Mouse (Mus musculus): ENCODE results near the gene Zfp933.
"Not testable (repeated sequence)": the region's sequence is repeated elsewhere in the genome, so short reads cannot be mapped to it uniquely, and the experiment has no call there.

The Zfp933 gene

DNA sequence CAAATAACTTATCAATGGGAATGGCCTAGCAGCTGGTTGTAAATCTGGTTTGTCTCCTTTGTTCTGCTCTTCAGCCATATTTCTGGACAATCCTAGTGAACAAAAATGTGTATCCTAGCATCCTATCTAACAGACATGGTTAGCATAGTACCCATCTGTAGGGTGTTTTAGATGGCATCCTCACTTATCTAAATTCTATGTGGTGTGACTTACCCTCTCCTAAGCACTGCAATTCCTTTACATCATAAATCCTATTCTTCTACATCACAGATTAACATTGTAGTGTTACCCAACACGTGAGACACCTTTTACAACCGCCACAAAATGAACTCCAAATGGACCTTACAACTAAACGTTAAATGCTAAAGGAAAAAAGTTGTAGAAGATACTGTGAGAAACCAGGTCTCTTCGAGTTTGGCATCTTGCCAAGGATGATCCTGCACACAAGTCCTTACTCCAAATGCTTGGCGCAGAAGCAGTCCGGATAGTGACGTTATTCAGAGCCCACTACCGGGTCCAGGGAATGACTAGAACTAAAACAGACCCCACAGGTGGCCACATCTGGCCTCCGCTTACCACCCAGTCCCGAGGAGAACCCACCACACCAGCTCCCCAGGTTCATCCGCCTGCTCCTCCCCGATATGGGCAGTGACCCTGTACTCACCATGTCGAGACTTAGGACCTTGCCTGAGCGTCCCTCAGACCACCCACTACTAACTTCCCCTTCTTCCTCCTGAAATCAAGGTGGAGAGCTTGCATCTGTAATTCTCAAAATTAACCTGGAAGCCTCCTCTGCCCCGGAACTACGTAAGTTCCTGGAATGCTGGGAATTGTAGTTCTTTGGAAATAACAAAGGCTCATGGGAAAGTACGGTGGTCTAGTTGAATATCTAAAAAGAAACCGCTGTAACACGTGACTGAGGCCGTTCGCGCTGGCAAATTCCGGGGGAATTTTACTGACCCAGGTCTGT, at the start of gene Zfp933:
TSS of gene Zfp933 (minus strand) at position 753 of the 970 bp plus-strand sequence.
- DNase-seq: peak; percentile 85

DNA sequence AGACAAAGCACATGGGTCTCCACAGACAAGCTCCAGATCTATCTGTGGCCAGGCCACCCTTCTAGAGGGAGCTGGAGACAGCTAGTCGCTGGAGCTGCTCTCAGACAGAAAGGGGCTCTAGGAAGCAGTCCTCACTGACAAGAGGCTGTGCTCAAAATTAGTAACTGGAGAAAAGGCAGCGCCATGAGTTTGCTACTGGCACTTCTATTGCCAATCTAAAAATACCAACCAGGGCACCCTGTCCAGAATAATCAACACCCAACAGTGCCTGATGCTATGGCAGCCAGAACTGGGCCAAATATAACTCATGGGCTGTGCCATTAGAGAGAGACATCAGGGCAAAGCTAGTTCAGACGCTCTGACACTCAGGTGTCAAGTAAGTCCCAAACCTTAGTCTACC, 49.2 kb upstream of the Zfp933 start:
- peak; percentile 50 for DNase-seq

DNA sequence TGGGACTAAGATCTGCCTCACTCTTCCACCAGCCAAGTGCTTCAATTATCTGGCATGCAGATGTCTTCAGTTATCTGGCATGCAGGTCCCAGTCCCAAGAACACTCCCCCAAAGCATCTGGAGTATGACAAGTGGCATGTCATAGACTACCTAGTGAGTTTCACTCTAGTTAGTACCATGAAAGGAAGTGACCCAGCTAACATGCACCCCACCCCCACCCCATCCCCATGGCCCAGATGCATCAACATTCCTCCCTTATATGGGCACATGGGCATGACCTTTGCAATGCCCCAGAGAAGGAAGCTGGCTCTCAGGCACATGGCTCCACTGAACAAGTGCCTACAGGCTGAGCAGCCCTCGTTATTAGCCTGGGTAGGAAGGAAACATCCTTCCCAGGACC, 48.2 kb upstream of the Zfp933 start:
- no peak for DNase-seq

DNA sequence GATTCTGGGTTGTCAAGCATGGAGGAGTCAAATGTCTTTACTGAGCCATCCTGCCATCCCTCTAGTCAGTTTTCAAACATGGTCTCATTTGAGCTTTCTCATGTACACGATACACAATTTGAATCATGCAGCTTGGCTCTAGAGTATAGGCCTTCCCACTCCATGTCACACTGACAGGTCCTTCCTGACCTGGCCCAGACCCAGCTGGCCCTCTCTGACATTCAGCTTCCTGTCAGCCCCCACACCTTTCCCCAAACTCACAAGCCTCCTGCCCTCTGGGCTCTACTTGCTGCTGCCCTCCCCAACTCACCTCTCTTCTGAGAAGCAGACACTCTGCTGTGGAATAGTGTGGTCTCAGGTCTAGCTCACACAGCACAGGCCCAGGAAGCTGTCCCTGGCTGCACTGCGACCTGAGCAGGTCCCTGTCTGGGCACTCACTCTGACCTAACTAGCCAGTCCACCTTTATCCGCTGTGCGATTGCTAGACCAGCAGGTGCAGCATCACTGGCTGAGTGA, 47.7 kb upstream of the Zfp933 start:
- DNase-seq: no peak

DNA sequence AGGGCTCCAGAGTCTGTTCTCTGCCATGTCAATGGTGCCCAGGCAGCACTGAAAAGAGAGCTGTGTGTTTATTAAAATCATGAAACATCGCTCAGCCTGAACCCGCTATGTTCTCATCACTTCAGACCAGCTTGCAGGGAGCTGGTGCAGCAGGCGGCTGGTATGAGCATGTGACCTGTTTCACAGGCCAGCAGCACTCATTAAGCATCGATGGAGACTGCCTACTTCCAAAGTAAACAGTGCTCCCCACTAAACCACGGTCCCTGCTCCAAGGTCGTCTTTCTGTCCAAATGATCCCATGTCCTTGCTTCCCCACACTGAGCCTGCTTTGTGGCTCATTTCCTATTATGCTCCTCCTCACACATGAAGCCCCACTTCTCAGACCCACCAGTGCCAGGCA, 42.2 kb upstream of the Zfp933 start:
- DNase-seq: no peak

DNA sequence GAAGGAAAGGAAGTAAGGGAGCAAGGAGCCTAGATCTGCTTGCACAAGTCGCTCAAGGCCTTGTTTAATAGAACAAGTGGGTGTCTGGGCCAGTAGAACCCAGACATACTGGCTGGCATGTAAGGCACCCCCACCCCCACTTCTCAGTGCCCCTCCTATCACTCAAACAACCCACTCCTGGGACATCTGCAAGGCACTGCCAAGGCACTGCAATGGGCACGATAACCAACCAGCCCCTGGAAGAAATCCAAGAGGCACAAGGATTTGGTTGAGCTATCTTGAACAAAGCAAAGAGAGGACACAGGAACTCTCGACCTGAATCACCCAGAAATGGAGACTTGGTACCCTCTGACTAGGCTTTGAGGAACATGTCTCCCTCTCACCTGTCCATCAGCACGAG, 40.1 kb upstream of the Zfp933 start:
- no peak for DNase-seq

DNA sequence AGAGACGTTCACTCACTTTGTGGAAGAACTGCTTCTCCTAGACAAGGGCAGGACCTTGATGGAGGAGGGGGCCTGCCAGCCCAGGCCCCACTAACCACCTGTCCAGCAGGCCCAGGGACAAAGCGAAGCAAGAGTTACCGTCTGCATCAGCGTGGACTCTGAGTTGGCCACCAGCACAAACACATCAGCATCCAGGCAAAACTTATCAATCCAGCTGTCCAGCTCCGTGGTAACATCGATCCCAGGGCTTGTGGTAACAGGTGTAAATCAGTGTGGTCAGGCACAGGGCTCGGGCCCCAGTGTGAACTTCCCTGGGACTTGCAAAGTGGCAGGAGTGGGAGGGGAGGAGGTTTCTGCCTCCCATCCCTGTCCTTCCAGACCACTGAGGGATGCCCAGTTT, 39.1 kb upstream of the Zfp933 start:
- DNase-seq: no peak

DNA sequence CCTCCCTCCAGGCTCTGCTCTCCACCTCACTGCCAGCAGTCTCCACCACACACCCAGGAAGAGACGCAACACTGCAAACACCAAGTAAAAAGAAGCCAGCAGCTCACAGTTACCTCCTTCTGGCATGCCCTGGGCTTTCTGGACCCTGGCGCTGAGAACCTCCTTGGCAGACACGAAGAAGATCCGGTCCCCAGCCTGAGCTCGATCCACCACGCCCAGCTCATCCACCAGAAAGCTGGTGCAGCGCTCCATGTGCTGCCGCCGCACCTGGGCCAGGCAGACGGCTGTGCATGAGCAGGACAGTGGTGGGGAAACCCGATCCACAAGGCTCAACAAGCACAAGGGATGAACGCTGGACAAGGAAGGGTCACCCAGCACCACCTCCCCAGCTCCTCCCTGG, 38.0 kb upstream of the Zfp933 start:
- DNase-seq: no peak

DNA sequence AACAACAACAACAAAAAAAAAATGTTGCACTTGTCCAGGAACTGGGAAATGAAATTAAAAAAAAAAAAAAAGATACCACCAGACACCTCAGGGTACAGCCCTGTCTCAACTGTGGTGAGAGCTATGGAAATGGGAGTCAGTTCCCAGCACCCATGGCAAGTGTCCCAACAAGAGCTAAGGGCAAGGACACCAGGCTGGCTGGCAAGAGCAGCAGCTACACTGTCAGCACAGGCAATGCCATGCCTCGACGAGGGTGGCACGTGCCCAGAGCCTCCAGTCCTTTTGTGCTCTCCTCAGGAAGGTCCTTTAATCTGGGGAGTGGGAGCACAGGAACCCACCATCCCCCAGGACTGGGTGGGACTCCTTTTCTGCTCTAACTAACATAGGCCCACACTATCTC, 36.0 kb upstream of the Zfp933 start:
- DNase-seq: no peak

DNA sequence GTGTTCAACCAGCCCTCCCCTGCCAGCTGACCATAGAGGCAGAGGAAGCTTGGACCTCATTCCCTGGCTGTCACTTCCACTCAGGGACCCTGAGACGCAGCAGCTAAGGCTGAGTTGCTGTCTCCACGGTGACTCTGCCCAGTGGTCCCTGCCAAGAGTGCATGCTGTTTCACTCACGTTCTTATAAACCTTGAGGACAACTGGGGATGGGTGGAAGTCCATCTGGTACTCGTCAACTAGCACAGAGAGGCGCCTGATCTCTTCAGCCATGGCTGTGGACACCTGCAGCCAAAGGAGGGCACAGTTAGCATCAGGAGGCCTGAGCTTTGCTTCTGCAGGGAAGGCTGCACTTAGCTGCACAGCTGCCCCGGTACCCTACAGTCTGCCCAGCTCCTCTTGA, 34.9 kb upstream of the Zfp933 start:
- no peak for DNase-seq

DNA sequence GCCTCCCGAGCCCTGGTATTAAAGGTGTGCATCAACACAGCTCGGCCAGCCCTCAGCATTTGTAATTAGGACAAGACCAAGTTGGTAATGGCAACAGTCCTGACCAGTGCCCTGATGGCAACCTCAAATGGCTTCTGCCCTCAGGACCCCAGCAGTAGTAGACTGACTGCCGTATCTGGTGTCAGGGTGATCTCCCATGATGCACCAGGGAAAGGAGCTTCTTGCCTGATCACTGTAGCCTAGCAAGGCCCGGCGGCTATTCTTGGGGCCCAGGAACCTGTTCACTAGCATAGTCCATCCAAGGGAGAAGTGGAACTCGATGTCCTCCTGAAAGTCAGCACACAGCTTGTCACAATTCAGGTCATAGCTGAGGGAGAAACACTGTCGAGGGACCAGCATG, 33.6 kb upstream of the Zfp933 start:
- DNase-seq: no peak

DNA sequence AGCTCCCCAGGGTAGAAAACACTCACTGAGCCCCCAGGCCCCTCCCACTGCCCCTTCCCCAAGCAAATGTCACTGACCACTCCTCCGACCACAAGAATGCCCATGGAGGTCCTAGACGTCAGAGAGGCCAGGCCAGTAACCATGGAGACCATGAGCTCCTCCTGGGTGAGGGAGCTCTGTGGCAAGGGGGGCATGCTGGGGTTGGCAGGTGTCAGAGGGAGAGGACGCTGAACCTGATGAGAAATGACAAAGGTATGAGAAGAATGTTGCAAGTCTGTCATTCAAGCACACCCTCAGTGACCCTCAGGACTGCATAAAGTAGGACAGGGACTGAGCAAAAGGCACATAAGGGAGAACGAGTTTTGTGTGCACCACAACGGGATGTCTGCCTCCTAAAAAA, 31.7 kb upstream of the Zfp933 start:
- no peak for DNase-seq

DNA sequence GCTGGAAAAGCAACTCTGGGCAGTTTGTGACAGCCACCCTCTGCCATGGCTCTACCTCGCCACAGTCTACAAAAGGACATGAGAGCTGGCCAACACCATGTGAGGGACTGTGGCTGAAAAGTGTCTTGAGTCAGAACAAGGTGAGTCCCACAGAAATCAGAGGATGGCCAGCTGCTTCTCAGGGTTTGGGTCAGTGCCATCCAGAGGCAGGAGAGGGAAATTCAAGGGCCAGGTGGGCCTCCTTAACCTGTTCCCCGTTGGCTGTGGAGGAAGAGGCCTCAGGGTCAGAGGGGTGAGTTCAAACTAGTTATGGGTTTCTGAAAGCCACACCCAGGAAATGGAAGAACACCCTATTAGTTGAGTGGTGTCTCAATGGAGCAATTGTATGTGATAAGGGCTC, 31.3 kb upstream of the Zfp933 start:
- no peak for DNase-seq

DNA sequence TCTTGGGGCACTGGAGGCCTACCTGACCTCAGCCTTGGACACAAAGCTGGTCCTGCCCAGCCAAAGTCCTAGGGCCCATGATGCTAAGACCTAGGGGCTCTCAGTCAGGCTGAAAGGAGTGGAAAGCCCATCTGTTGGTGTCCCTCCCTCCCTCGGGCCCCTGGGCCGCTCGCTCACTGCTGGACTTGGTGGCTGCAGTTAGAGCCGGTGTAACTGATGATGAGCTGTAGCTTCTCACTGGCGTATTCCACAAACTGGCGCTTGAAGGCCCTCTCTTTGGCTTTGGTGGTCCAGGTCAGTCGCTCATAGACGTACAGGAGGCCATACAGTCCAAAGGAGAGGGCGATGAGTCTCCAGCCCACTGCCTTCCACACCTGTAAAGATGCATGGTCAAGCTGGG, 30.4 kb upstream of the Zfp933 start:
- no peak for DNase-seq

DNA sequence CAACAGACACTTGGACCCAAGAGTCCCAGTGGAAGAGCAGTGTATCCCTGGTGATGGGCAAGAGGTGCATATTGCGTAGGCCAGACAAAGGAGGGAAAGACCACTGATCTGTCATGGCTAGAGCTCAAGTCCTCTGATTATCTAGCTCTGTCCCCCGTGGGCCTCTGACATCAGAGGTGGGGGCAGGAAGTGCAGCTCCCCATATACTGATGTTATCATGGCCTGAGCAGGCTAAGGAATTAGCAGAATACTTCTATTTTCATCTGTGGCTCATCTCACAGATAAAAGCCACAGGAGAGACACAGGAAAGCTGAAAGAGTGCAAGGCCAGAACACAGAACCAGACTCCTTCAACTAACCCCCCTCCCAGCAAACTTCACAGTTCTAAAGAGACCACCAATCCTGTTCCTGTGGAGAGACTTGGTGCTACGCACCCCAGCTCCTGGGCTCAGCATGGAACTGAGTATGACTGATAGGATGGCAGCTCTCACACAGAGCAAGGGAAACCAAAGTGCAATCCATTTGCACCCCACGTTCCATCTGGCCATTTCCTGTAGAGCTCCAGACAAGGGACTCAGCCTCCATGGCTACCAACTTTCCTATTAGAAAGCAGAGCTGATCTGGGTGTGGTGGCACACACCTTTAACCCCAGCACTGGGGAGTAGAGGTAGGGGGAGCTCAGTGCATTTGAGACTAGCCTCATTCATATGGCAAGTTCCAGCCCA, 27.8 kb upstream of the Zfp933 start:
- no peak for DNase-seq

DNA sequence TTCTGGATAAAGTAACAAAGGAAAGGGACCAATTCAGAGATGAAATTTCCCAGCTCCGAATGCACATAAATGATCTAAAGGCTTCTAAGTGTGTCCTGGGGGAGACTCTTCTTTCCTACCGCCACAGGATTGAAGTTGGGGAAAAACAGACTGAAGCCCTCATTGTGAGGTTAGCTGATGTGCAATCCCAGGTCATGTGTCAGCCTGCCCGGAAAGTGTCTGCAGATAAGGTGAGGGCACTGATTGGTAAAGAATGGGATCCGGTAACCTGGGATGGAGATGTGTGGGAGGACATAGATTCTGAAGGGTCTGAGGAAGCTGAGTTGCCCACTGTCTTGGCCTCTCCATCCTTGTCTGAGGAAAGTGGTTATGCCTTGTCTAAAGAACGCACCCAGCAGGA, 21.1 kb upstream of the Zfp933 start:
- no peak for DNase-seq

DNA sequence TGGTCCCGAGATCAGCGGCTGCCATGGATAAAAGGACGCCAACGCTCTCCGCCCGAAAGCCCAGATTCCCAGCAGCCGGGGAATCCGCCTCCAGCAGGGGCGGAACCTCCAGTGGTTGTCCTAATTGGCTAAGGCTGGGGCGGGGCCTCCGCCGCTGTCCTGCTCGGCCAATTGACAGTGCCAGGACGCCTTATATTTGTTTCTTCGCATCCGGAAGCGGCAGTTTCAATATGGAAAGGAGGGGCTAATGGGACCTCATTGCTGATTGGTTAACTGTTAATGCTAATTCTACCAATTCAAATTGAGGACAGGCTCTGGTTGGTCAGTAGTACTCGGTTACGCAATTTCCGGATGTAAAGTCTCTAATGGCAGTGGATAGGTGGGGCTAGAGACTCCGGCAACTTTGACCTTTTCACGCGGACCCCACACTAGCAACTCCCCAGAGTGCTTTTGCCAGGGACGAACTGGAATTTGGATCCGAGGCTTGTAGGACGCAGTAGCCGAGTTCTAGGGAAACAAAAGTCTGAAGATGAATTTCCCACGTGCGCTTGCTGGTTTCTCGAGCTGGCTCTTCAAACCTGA, 20.4 kb upstream of the Zfp933 start, which contains the start of the genes Miip and Fv1:
TSS of gene Miip (minus strand) at position 367 of the 582 bp plus-strand sequence.
TSS of gene Fv1 (plus strand) at position 530 of the 582 bp plus-strand sequence.
- DNase-seq: peak; percentile 97

DNA sequence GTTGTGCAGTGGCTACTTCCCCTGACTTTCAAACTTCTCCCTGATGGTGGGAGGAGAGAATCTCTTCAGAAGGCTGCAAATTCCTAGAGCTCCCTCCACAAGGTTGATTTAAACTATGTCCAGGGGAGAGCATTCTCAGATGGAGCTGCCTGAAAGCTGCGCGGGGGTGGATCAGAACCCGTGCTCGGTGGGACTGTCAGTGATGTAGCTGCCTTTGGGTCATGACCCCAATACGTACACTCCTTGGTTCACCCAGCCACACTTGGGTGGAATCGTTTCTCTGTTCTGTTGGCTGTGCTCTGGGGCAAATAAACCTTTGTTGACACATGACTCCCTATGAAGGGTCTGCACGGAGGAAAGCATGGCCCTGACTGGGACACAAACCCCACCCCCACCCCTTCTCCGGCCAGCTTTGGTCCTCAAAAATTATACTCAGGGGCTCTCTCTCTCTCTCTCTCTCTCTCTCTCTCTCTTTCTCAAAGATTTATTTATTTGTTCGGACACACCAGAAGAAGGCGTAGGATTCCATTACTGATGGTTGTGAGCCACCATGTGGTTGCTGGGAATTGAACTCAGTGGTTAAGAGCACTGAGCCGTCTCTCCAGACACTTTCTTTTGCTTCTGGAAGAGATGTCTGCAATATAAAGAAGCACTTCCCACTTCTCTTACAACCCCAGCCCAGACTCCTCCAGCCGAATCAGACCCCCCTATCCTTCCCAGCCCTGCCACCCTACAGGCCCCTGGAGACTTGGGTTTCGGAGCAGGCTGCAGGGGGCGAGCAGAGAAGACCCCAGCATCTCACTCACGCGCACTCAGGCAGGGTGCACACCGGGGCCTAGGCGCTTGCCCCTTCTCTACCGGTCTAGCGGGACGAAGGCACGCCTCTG, 19.6 kb upstream of the Zfp933 start:
- peak; percentile 50 for DNase-seq

DNA sequence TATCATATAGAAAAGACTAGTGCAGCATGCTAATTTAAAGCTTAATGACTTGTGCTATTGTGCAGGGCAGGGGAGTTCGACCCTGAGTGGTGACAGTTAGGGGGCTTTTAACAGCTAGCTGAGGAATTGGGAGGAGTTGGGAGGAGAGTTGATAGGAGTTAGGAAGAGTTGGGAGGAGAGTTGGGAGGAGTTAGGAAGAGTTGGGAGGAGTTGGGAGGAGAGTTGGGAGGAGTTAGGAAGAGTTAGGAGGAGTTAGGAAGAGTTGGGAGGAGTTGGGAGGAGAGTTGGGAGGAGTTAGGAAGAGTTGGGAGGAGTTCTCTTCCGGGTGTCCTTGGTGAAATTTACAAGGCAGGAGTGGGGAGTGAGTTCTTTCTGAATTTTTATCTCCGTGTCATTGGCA, 18.6 kb upstream of the Zfp933 start:
- not testable (repeated sequence) for DNase-seq

DNA sequence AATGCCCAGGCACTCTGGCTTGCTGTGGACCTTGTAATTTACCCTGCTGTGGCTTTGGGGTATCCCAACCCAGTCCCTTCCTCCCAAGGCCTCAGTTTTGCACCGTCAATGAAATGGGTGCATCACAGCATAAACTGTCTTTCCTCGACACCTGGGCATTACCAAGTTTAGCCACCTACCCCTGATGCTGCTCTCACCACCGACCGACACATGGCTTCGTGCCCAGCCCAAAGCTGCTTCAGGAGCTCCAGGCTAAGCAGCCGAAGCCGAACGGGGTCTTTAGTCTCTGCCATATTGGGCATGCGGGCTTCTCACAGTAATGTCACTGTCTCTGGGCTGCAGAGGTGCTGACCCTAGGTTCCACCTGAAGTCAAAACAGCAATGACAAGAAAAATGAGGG, 17.9 kb upstream of the Zfp933 start:
- no peak for DNase-seq

DNA sequence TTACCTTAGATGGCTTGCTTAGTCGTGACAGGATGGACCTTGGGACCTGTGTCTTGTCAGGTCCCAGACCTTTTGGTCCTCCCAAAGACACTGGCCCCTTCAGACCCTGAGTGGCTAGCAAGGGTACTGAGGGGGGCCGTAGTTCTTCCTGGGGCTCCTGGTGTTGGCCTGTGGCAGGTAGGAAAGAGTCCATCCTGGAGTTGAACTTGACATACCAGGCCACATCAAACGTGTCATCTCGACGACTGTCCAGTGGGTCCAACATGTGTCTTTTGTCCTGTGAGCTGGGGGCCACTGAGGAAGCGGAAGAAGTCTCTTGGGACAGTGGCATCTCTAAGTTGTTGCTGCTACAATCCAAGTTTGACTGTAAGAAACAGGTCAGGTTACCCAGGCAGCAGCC, 17.5 kb upstream of the Zfp933 start:
- DNase-seq: no peak

DNA sequence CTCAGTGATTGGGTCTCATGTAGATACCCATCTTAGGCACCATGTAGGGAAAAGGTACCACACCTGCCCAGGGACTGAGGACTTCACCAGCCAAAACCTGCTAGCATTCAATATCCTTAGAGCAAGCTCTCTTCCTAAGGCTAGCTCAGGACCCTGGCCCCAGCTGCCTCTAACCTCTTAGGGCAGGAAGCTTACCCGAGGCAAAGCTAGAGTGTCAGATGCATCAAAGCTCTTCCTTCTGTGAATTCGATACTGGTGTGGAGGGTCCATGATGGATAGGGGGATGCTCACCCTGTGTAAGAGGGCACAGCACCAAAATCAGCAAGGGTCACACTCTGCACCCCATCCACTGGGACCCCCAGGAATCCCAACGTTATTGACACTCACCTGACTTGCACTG, 13.9 kb upstream of the Zfp933 start:
- DNase-seq: no peak

Measured in cerebellum, adult 9-11 months (tissue).